Mouse (Mus musculus): ENCODE data around the gene Fbxo39. TPM values are rescaled to one million over a fixed set of nuclear protein-coding genes. Genes with fewer than 3 reads are reported as not detected.
A peak's percentile ranks its signal among the peaks of the same experiment; 100 is the strongest.
"Not testable (repeated sequence)": the region's sequence is repeated elsewhere in the genome, so short reads cannot be mapped to it uniquely, and the experiment has no call there.

The Fbxo39 gene
- polyA plus RNA-seq, 1 experiment from 2014 or later: not detected

DNA sequence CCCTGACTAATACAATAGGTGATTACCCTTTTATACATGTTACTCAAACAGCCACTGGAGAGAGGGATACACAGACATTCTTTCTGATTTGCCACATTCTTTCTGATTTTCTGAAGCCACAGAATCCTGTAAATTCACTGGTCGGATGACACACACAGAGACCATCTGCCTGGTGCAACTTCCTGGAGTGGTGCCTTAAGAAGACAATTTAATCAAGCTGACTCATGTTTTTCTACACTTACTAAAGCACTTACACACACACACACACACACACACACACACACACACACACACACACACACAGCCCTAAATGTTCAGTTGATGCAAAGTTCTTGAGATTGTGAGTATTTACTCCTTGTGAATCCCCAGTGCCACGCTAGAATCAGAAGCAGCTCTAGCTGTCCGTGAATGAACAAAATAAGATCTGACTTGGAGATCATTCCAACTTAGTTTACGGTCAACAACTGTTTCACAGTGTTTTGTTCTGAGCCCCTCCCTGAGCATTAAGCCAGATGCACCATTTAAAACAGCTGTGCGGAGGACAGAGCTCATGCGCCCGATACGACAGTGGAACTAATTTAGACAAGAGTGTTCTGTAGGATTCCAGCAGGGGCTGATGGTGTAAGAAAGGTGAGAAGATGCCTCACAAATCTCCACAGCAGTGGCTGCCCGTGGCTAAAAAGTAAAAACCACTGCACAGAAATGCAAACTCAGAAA, 18.9 kb downstream of the Fbxo39 start:
- no peaks in the 10 kb centered on the region for H3K27me3 ChIP-seq (ENCODE audit: insufficient read depth, poor library complexity, severe bottlenecking)
- no peak overlapping the region for H3K4me3 ChIP-seq
- no peaks in the 10 kb centered on the region for H3K9me3 ChIP-seq
- H3K36me3 ChIP-seq: no peaks in the 10 kb centered on the region
- H3K4me1 ChIP-seq (replicated peaks): peaks cover 10% of the 10 kb centered on the region
- WGBS: 75% methylated on average over 9 of the region's 9 CpGs
- H3K27ac ChIP-seq: no peak overlapping the region
- no peak for DNase-seq (ENCODE audit: low spot score)

DNA sequence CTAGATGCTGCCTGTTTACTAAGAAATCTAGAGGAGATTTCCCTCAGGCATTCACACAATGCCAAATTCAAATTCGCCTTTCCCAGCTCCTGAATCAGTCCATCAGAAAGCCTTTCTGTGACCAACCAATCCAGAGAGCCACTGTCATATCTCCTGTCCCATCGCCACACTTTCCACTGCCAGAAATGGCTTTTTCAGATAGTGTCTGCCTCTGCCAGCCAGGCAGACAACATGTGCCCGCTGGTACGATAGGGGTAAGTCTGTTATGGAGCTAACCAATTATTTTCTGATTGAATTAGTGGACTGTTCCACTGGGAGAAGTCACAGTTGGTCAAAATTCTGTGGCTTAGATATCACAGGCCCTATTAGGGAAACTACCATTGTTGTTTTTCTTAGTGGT, 20.4 kb downstream of the Fbxo39 start:
- Histone ChIP-seq H3K36me3 (no peaks in the 10 kb centered on the region), H3K27ac (no peak overlapping the region), H3K4me1 (replicated peaks) (peaks cover 26% of the 10 kb centered on the region), H3K4me3 (no peak overlapping the region), H3K27me3 (ENCODE audit: insufficient read depth, poor library complexity, severe bottlenecking) (no peaks in the 10 kb centered on the region), H3K9me3 (no peaks in the 10 kb centered on the region)
- no peak for DNase-seq (ENCODE audit: low spot score)
- WGBS: 87% methylated on average over 4 of the region's 4 CpGs

DNA sequence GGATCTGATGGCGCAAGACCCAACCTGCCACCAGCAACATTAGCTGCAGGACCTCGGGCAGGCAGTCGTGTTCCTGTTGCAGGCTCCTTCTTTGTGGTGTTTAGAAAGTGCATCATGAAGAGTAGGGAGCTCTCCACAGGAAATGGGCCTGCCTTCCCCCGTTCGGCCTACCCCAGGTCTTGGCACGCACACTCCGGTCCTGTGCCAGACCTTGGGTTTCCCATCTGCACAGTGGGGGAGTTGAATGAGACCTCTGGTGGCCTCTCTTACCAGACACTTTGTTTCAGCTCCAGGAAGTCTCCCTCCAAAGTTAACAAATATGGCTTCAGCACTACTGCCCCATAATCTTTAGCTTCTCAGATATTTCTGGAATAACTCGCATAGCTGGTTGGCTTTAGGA, 22.5 kb downstream of the Fbxo39 start:
- Histone ChIP-seq H3K9me3 (no peaks in the 10 kb centered on the region), H3K27me3 (ENCODE audit: insufficient read depth, poor library complexity, severe bottlenecking) (no peaks in the 10 kb centered on the region), H3K36me3 (no peaks in the 10 kb centered on the region), H3K27ac (0 out of 2 replicates have a peak overlapping the region, but pooled peaks have one; percentile 81), H3K4me1 (replicated peaks) (peaks cover 30% of the 10 kb centered on the region), H3K4me3 (no peak overlapping the region)
- 88% methylated on average over 8 of the region's 8 CpGs for WGBS
- no peak for DNase-seq (ENCODE audit: low spot score)

DNA sequence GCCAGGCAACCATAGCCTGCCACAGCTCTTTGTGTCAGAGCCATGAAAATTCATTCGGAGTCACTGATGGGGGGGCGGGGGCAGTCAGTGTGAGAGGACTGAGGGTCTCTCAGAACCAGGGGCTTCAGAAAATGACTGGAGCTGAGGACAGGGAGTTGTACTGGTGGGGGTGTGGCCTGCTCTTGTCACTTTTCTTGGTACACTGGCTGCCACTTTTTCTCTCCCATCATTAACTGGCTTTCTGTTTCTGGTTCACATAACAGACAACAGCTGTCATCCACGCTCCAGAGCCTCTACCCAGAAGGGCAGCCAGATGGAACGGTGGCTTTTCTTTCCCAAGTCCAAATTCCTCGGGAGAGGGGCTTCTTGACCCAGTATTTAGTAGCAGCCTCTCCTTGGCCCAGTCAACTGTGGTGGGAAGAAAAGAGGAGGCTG, 24.2 kb downstream of the Fbxo39 start:
- Histone ChIP-seq H3K27me3 (ENCODE audit: insufficient read depth, poor library complexity, severe bottlenecking) (no peaks in the 10 kb centered on the region), H3K27ac (peak overlapping the region; percentile 81), H3K4me3 (no peak overlapping the region), H3K9me3 (no peaks in the 10 kb centered on the region), H3K36me3 (no peaks in the 10 kb centered on the region), H3K4me1 (replicated peaks) (peaks cover 33% of the 10 kb centered on the region)
- 27% methylated on average over 5 of the region's 5 CpGs for WGBS
- peak; percentile 56 for DNase-seq (ENCODE audit: low spot score)

DNA sequence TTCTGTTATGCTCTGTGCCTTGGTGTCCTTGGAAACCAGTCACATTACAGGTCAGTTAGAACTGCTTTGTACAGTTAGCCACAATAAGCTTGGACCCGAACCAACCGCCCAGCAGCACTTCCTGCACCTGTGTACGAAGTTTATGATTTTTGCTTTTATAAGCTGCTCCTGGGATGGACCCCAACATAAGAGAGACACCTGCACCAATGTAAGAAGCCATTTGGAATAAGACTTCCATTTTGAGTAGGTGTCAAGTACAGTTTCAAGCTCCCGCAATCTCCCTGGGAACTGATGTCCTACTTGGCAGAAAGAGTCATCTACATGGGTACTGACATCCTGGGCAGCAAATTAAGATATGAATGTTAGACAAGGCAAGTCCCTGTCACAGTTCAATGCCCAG, 25.5 kb downstream of the Fbxo39 start:
- Histone ChIP-seq H3K4me1 (replicated peaks) (peaks cover 33% of the 10 kb centered on the region), H3K27me3 (ENCODE audit: insufficient read depth, poor library complexity, severe bottlenecking) (no peaks in the 10 kb centered on the region), H3K9me3 (no peaks in the 10 kb centered on the region), H3K36me3 (no peaks in the 10 kb centered on the region), H3K4me3 (no peak overlapping the region), H3K27ac (peak overlapping the region; percentile 81; the same call in 1 of the 2 replicates)
- 84% methylated on average over 4 of the region's 4 CpGs for WGBS
- no peak for DNase-seq (ENCODE audit: low spot score)

DNA sequence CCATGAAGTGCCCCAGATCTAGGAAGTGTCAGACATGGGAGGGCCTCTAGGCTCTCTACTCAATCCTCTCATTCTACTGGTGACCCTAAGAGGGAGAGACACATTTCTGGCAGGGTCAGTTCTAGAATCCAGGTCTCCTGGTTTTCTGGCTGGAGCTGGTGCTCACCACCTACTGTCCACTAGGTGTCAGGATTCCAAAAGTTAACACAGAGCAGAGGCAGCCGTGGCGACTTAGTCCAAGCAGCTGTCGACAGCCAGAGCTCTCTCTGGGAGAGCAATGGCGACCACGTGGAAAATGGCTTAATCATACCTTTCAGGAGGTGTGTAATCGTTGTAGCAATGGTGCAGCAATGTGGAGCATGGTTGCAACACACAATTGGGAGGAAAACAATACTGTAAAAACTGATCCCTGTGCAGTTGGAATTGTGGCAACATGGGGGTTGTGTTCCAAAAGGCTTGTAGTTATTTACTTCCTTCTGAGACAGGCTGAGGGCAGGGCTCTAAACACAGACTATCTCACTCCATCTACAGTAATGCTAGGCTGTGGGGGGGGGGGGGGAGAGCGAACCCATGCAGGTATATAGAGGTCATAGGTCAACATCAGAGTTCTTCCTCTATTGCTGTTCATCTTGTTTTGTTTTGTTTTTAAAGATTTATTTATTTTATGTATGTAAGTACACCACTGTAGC, 28.4 kb downstream of the Fbxo39 start:
- WGBS: 8% methylated on average over 7 of the region's 7 CpGs
- Histone ChIP-seq H3K4me1 (replicated peaks) (peaks cover 27% of the 10 kb centered on the region), H3K4me3 (no peak overlapping the region)

DNA sequence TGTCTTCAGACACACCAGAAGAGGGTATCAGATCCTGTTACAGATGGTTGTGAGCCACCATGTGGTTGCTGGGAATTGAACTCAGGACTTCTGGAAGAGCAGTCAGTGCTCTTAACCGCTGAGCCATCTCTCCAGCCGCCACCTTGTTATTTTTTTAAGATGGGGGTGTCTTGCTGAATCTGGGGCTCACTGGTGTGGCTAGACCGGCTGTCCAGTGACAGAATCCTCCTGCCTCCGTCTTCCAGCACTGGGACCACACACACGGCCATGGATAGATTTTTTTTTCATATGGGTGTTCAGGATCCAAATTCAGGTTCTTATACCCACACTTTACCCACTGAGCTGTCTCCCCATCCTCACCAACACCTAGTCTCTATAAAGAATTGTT, 29.0 kb downstream of the Fbxo39 start:
- H3K4me1 ChIP-seq (replicated peaks): peaks cover 22% of the 10 kb centered on the region
- H3K4me3 ChIP-seq; H3K9me3 ChIP-seq; H3K27ac ChIP-seq; DNase-seq (ENCODE audit: low spot score); H3K27me3 ChIP-seq (ENCODE audit: insufficient read depth, poor library complexity, severe bottlenecking); H3K36me3 ChIP-seq: not testable (repeated sequence)
- 91% methylated on average over 5 of the region's 5 CpGs for WGBS

More for the DNA sequence above, 28.4 kb downstream of the Fbxo39 start:
- no peak overlapping the region for H3K27ac ChIP-seq
- H3K36me3 ChIP-seq: no peaks in the 10 kb centered on the region
- H3K27me3 ChIP-seq (ENCODE audit: insufficient read depth, poor library complexity, severe bottlenecking): no peaks in the 10 kb centered on the region
- peak; percentile 71 for DNase-seq (ENCODE audit: low spot score)
- no peaks in the 10 kb centered on the region for H3K9me3 ChIP-seq

DNA sequence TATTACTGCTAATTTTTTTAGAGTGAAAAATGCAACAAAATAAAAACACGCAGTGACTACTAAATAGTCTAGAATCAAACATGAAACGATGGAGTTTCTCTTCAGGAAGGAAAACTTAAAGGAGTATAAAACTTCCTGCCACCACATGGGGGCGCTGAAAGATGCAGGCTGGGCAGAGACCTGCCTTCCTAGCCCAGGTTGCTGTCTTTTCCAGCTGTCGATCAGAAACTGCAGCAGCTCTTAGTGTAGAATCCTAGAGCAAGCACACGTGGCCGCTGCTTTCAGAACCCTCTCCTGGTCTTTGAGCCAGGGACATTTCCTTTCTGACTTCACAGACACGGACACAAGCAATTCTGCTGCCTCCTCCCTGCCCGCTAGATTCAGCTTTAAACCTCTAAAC, 29.7 kb downstream of the Fbxo39 start:
- Histone ChIP-seq H3K27ac (no peak overlapping the region), H3K4me3 (no peak overlapping the region), H3K4me1 (replicated peaks) (peaks cover 15% of the 10 kb centered on the region), H3K36me3 (no peaks in the 10 kb centered on the region), H3K9me3 (no peaks in the 10 kb centered on the region), H3K27me3 (ENCODE audit: insufficient read depth, poor library complexity, severe bottlenecking) (no peaks in the 10 kb centered on the region)
- peak; percentile 52 for DNase-seq (ENCODE audit: low spot score)
- 31% methylated on average over 8 of the region's 8 CpGs for WGBS

DNA sequence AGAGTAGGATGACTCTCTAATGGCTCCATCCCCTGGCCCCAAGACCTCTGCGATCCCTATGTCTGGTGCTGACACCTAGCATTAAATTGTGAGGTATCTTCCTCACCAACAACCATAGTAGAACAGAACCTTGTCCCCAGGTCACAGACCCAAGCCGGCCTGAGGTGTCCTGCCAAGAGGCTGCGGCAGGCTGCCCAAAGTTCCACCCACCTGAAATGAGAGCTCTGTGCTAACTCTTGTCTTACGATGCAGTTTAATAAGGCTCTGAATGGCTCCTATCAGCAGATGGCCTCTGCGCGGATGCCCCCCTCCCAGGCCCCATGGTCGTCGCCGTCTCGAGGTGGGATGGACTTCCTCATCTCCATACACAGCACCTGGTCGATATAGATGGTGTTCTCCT, 30.2 kb downstream of the Fbxo39 start:
- H3K36me3 ChIP-seq: no peaks in the 10 kb centered on the region
- no peaks in the 10 kb centered on the region for H3K27me3 ChIP-seq (ENCODE audit: insufficient read depth, poor library complexity, severe bottlenecking)
- no peaks in the 10 kb centered on the region for H3K9me3 ChIP-seq
- H3K4me3 ChIP-seq: no peak overlapping the region
- peaks cover 9% of the 10 kb centered on the region for H3K4me1 ChIP-seq (replicated peaks)
- no peak overlapping the region for H3K27ac ChIP-seq
- no peak for DNase-seq (ENCODE audit: low spot score)
- 88% methylated on average over 11 of the region's 11 CpGs for WGBS

DNA sequence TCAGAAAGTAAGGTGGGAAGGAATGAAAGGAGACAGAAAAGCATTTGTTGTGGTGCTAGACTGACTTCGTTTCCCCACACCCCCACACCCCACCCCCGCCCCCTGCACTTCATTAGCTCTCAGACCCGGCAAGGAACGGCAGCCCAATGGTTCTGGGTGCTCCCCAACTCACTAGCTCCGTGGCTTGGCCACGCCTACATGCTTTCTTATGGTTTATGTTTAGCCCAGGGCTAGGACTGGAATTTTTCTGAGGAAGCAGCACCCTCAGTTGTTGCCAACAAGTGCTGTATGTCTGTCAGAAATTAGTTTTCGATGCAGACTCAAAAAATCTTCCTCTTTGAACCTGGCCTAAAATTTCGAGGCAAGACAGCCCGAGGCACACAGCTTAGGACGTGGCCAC, 34.3 kb downstream of the Fbxo39 start:
- 69% methylated on average over 10 of the region's 10 CpGs for WGBS

DNA sequence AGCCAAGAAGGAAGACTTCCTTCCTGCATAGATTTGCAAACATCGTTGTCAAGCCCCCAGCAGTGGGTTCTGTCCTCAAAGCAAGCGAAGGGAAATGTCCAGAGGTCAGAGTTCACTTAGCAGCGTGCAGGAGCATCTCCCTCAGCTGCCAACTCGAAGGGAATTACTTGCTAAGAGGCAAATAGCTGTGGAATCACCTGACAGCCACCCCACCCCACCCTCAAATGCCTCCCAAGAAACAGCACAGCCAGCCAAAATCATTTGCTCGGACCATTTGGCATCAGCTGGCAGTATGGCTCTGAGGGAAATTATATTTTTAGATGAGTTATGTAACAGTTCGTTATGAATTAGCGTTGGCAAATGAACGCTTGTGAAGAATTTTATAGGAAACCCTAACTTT, 34.8 kb downstream of the Fbxo39 start:
- Histone ChIP-seq H3K27ac (no peak overlapping the region), H3K4me3 (no peak overlapping the region), H3K36me3 (no peaks in the 10 kb centered on the region), H3K9me3 (no peaks in the 10 kb centered on the region), H3K4me1 (replicated peaks) (no peaks in the 10 kb centered on the region), H3K27me3 (ENCODE audit: insufficient read depth, poor library complexity, severe bottlenecking) (no peaks in the 10 kb centered on the region)
- WGBS: 61% methylated on average over 8 of the region's 8 CpGs
- no peak for DNase-seq (ENCODE audit: low spot score)

More for the DNA sequence above, 34.3 kb downstream of the Fbxo39 start:
- H3K27ac ChIP-seq: no peak overlapping the region
- H3K9me3 ChIP-seq: no peaks in the 10 kb centered on the region
- no peak overlapping the region for H3K4me3 ChIP-seq
- no peaks in the 10 kb centered on the region for H3K36me3 ChIP-seq
- no peaks in the 10 kb centered on the region for H3K27me3 ChIP-seq (ENCODE audit: insufficient read depth, poor library complexity, severe bottlenecking)
- no peak for DNase-seq (ENCODE audit: low spot score)
- no peaks in the 10 kb centered on the region for H3K4me1 ChIP-seq (replicated peaks)

DNA sequence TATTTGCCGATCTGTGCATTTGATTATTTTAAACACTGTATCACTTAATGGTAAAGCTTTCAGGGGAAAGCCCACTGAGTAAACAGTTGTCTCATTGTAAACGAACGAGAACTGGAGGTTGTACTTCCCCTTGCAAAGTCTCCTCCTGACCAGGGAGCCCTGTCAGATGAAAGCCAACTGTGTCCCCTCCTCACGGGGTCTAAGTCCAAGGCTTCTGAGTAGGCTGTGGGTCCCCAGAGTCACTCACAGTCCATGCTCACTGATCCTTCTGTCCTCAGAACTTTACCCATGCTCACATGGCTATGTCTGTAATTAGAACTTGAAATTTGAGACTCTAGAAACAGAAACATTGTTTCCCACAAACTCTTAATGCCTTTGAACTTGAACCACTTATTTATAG, 35.4 kb downstream of the Fbxo39 start:
- no peaks in the 10 kb centered on the region for H3K9me3 ChIP-seq
- no peak overlapping the region for H3K4me3 ChIP-seq
- 78% methylated on average over 4 of the region's 4 CpGs for WGBS
- no peaks in the 10 kb centered on the region for H3K4me1 ChIP-seq (replicated peaks)
- H3K27ac ChIP-seq: no peak overlapping the region
- H3K36me3 ChIP-seq: no peaks in the 10 kb centered on the region
- no peaks in the 10 kb centered on the region for H3K27me3 ChIP-seq (ENCODE audit: insufficient read depth, poor library complexity, severe bottlenecking)
- no peak for DNase-seq (ENCODE audit: low spot score)

DNA sequence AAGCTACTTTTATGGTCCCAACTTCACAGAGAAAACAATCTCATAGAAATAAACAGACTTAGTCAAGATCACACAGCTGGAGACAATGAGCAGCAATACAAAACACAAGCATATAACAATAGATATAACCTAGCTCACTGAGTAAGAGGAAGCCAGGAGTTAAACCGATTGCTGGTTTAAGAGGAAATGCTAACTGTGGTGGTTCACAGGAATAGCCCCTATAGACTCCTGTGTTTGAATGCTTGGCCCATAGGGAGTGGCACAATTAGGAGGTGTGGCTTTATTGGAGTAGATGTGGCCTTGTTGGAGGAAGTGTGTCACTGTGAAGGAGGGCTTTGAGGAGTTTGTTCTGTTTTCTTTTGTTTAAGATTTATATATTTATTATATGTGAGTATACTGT, 38.0 kb downstream of the Fbxo39 start:
- H3K27me3 ChIP-seq (ENCODE audit: insufficient read depth, poor library complexity, severe bottlenecking): no peaks in the 10 kb centered on the region
- no peak for DNase-seq (ENCODE audit: low spot score)
- H3K9me3 ChIP-seq: no peaks in the 10 kb centered on the region
- H3K4me3 ChIP-seq: no peak overlapping the region
- no peak overlapping the region for H3K27ac ChIP-seq
- peaks cover 5% of the 10 kb centered on the region; the same call in 1 of the 2 replicates for H3K4me1 ChIP-seq (replicated peaks)
- 84% methylated on average over 1 of the region's 1 CpGs for WGBS
- H3K36me3 ChIP-seq: no peaks in the 10 kb centered on the region
